Mouse (Mus musculus): Measurements from ENCODE around the gene Iqcd.

DNA sequence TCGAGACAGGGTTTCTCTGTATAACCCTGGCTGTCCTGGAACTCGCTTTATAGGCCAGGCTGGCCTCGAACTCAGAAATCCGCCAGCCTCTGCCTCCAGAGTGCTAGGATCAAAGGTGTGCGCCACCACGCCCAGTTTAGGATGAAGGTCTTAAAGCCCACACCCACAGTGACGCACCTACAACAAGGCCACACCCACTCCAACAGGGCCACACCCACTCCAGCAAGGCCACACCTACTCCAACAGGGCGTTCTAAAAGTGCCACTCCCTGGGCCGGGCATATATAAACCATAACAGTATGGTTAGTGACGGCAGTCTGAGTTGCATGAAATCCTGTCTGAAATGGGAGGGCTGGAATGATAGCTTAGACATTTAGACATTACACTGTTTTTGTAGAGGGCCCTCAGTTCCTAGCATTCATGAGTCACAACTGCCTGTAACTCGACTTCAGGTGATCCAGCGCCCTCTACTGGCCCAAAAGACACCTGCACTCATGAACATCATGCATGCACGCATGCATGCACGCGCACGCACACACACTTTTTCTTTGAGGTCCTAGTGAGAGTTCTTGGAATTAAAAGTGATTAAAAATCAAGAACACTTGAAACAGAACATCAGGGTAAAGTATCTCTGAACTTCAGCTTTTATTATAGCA, 1.7 kb downstream of the Iqcd start:
- TF ChIP-seq CTCF (IDR thresholded peaks at IDR 0.05) (peak; percentile 60), POLR2A (IDR thresholded peaks at IDR 0.05; ENCODE audit: insufficient read depth, low read depth, low read length) (no peak), EP300 (IDR thresholded peaks at IDR 0.05; ENCODE audit: insufficient read depth, low read depth, low read length) (no peak)

Data from heart, adult 2 months (tissue).